Mouse (Mus musculus) embryonic stem cell, embryonic (primary cell): Measurements from ENCODE around the gene Olfr223.

Source experiments
- CTCF ChIA-PET, 4 experiments: fragments of 300-600 bp in 2 of 4; fragments of 350-600 bp in 2 of 4; sonication (Branson Sonifier 250); formaldehyde crosslinking; loops; one replicate each; lab custom pipeline; 2022; ENCODE audit warnings: inconsistent platforms in 2 of 4; lab: Charles Lee
- POLR2A ChIA-PET, 4 experiments: fragments of 300-600 bp in 2 of 4; fragments of 350-600 bp in 2 of 4; sonication (Branson Sonifier 250); formaldehyde crosslinking; loops; one replicate each; lab custom pipeline; 2022; ENCODE audit warnings: antibody characterized with exemption in 4 of 4, inconsistent platforms in 1 of 4; lab: Charles Lee

The Olfr223 gene

DNA sequence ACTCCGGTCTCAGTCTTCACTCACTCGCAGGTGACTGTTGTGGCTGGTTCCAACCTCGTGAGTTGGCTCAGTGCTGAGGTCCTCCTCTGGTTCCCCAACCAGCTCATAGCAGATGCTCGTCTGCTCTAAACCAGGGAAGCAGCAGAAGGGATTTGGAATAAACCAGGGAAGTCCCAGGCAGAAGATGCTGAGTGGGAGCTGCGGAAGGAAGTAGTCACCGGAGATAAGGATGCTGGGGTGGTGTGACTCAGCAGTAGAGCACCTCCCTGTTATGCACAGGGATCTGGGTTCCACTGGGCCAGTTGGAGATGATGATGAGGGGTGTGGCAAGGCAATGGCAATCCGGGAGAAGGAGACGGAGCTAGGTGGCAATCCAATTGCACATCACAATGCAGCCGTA lies 49.1 kb downstream of the Olfr223 start:
- POLR2A ChIA-PET: interaction anchor here in 2 of 4 experiments (0.9 to 1.3 kb wide), 5 partner anchors 9 to 26 kb away, joined by 3 to 4 read pairs (median 4); partner anchors contain the start of gene Zkscan17 (in 1 of the 2)
- CTCF ChIA-PET: interaction anchor here in 1 of 4 experiments (1.2 kb wide), 1 partner anchor 19 kb away, joined by 5 read pairs; no protein-coding TSS in a partner anchor

GRCm38 (mm10) chr11:59543376-59543775 lies 49.7 kb downstream of the Olfr223 start:
- ChIA-PET CTCF (interaction anchor here in 1 of 4 experiments (0.5 kb wide), 1 partner anchor 320 kb away, joined by 7 read pairs; no protein-coding TSS in a partner anchor), POLR2A (interaction anchor here in 1 of 4 experiments (1.0 to 1.3 kb wide), 2 partner anchors 9 to 11 kb away, joined by 3 to 4 read pairs; no protein-coding TSS in a partner anchor)

GRCm38 (mm10) chr11:59542442-59542841 lies 50.6 kb downstream of the Olfr223 start:
- CTCF ChIA-PET: interaction anchor here in 1 of 4 experiments (0.7 kb wide), 1 partner anchor 17 kb away, joined by 4 read pairs; no protein-coding TSS in a partner anchor
- POLR2A ChIA-PET: no interaction called here

GRCm38 (mm10) chr11:59541324-59541723 lies 51.8 kb downstream of the Olfr223 start, which contains the start of gene Nlrp3:
TSS of gene Nlrp3 (plus strand) at chr11:59541568.
- CTCF ChIA-PET: interaction anchor here in 2 of 4 experiments (1.0 to 2.1 kb wide), 3 partner anchors 16 to 83 kb away, joined by 3 to 8 read pairs (median 3); no protein-coding TSS in a partner anchor
- POLR2A ChIA-PET: interaction anchor here in 1 of 4 experiments (0.8 kb wide), 1 partner anchor 69 kb away, joined by 3 read pairs; the partner anchor contains the start of gene Zfp867

DNA sequence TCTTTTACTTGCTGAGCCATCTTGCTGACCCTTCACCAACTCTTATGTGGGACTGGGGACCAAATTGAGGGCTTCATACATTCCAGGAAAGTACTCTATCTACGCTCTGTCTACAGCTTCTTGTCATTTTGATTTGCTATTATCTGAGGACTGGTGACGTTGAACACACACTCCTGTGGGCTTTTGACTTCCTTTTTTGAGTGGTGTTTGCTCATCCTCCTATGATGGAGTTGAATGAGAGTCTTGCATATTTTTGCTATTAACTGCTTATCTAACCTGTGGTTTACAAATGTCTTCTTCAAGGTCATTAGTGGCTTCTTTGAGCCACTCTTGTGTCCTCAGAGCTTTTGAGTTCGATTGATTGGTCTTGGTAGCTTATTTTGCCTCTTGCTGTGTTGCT lies 53.0 kb downstream of the Olfr223 start:
- POLR2A ChIA-PET: interaction anchor here in 1 of 4 experiments (0.8 kb wide), 1 partner anchor 15 kb away, joined by 3 read pairs; no protein-coding TSS in a partner anchor
- CTCF ChIA-PET: interaction anchor here in 1 of 4 experiments (2.1 kb wide), 1 partner anchor 15 kb away, joined by 8 read pairs; no protein-coding TSS in a partner anchor
